Mouse (Mus musculus): ENCODE data around the gene Dusp12.

The Dusp12 gene

GRCm38 (mm10) chr1:170898413-170899075 lies 13.2 kb upstream of the Dusp12 start:
- no peak for DNase-seq (ENCODE audit: low spot score)

- no peak for DNase-seq (ENCODE audit: low spot score)
Observed at GRCm38 (mm10) chr1:170896651-170897281, 11.4 kb upstream of the Dusp12 start.

- DNase-seq (ENCODE audit: low spot score) = no peak
Observed at GRCm38 (mm10) chr1:170894603-170895602, 9.6 kb upstream of the Dusp12 start.

- no peak for DNase-seq (ENCODE audit: low spot score)
Observed at GRCm38 (mm10) chr1:170892279-170892678, 6.9 kb upstream of the Dusp12 start.

- DNase-seq (ENCODE audit: low spot score) = no peak
Observed at GRCm38 (mm10) chr1:170891646-170892045, 6.3 kb upstream of the Dusp12 start.

GRCm38 (mm10) chr1:170889310-170889709 lies 4.0 kb upstream of the Dusp12 start:
- no peak for DNase-seq (ENCODE audit: low spot score)

GRCm38 (mm10) chr1:170886044-170886458 lies 711 bp upstream of the Dusp12 start:
- no peak for DNase-seq (ENCODE audit: low spot score)

- DNase-seq (ENCODE audit: low spot score) = no peak
Observed at GRCm38 (mm10) chr1:170884390-170884789, 950 bp downstream of the Dusp12 start.

- DNase-seq (ENCODE audit: low spot score) = no peak
Observed at GRCm38 (mm10) chr1:170882915-170883485, 2.3 kb downstream of the Dusp12 start.

GRCm38 (mm10) chr1:170876906-170877305 lies 8.4 kb downstream of the Dusp12 start:
- DNase-seq (ENCODE audit: low spot score) = no peak

GRCm38 (mm10) chr1:170875676-170876075 lies 9.7 kb downstream of the Dusp12 start:
- DNase-seq (ENCODE audit: low spot score) = no peak

- no peak for DNase-seq (ENCODE audit: low spot score)
Observed at GRCm38 (mm10) chr1:170871961-170872360, 13.4 kb downstream of the Dusp12 start.

GRCm38 (mm10) chr1:170871402-170871801 lies 13.9 kb downstream of the Dusp12 start:
- no peak for DNase-seq (ENCODE audit: low spot score)

- no peak for DNase-seq (ENCODE audit: low spot score)
Observed at GRCm38 (mm10) chr1:170868905-170869283, 16.4 kb downstream of the Dusp12 start.

GRCm38 (mm10) chr1:170868107-170868904 lies 17.0 kb downstream of the Dusp12 start:
- DNase-seq (ENCODE audit: low spot score) = peak; percentile 33

GRCm38 (mm10) chr1:170867691-170868105 lies 17.6 kb downstream of the Dusp12 start, which contains the start of gene Atf6:
Gene Atf6 (minus strand): TSS chr1:170867771.
- peak; percentile 98 for DNase-seq (ENCODE audit: low spot score)

- no peak for DNase-seq (ENCODE audit: low spot score)
Observed at GRCm38 (mm10) chr1:170866992-170867690, 18.2 kb downstream of the Dusp12 start.

- no peak for DNase-seq (ENCODE audit: low spot score)
Observed at GRCm38 (mm10) chr1:170865406-170865805, 19.9 kb downstream of the Dusp12 start.

GRCm38 (mm10) chr1:170864754-170865153 lies 20.6 kb downstream of the Dusp12 start:
- DNase-seq (ENCODE audit: low spot score) = no peak

GRCm38 (mm10) chr1:170864234-170864633 lies 21.1 kb downstream of the Dusp12 start:
- DNase-seq (ENCODE audit: low spot score) = no peak

GRCm38 (mm10) chr1:170863033-170863432 lies 22.3 kb downstream of the Dusp12 start:
- no peak for DNase-seq (ENCODE audit: low spot score)
